Mouse (Mus musculus): ENCODE measurements around the gene Dhx8.

Gene Dhx8

GRCm38 (mm10) chr11:101806741-101807140, 74.0 kb downstream of the Dhx8 start:
- DNase-seq, result no peak

GRCm38 (mm10) chr11:101807266-101807665, 74.5 kb downstream of the Dhx8 start:
- DNase-seq, result no peak

GRCm38 (mm10) chr11:101809060-101809828, 76.5 kb downstream of the Dhx8 start:
- DNase-seq, result no peak

- DNase-seq, result peak; percentile 82
These were observed 80.5 kb downstream of the Dhx8 start for GRCm38 (mm10) chr11:101813259-101813658.

GRCm38 (mm10) chr11:101814375-101815102, 81.8 kb downstream of the Dhx8 start:
- DNase-seq, result peak; percentile 93

GRCm38 (mm10) chr11:101815103-101816085, 82.7 kb downstream of the Dhx8 start:
- DNase-seq, result peak; percentile 78

Data from embryo, embryonic 11 days (tissue).